Comparison of ENCODE assay signal across 14 mouse cellular contexts in the genomic region with DNA sequence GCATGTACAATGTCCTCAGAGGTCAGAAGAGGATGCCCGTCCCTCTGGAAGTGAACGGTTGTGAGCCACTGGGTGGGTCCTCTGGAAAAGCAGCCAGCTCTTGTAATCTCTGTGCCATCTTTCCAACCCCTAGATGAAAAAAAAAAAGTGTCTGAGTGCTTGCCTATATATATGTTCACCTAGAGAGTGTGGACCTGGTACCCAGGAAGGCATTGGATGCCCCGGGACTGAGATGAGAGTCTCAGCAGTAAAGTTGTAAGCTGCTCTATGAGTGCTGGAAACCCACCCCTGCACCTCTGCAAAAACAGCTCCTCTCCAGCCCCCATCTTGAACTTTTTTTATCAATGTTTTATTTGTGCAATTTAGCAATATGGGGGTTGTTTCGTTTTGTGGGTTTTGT. TPM values are rescaled to one million over a fixed set of nuclear protein-coding genes. Genes with fewer than 3 reads are reported as not detected.
DNase-seq lines count a peak whose midpoint lies in the region; ATAC-seq and TF ChIP-seq lines count a peak whose summit lies in the region.
"Had no signal": no experiment of that assay in that cellular context is flagged by ENCODE, and none has a peak within 500 bp of the region (broad histone marks: within the 10 kb centered on the region; RNA-seq: fewer than 3 reads in every experiment).

No protein-coding gene starts in this region.

- H3K36me3 ChIP-seq in heart, postnatal 0 days (replicated peaks; ENCODE audit: control insufficient read depth, insufficient read depth, low read length), result no peaks in the 10 kb centered on the region
- H3K36me3 ChIP-seq in heart, embryonic 10.5 days, result 0 out of 2 replicates have a peak, but pooled peaks cover 5% of the 10 kb centered on the region
- peaks cover 4% of the 10 kb centered on the region; the same call in 1 of the 2 replicates for H3K36me3 ChIP-seq in liver, embryonic 11.5 days (ENCODE audit: control insufficient read depth, insufficient read depth, low read length)
- 0 out of 2 replicates have a peak, but pooled peaks cover 3% of the 10 kb centered on the region for H3K36me3 ChIP-seq in liver, postnatal 0 days (replicated peaks; ENCODE audit: insufficient read depth, low read length)
- H3K36me3 ChIP-seq in E14TG2a.4 (ENCODE audit: insufficient read depth, low read length), result peaks cover 26% of the 10 kb centered on the region
- H3K36me3 ChIP-seq in liver, embryonic 13.5 days, result peaks cover 13% of the 10 kb centered on the region; the same call in 1 of the 2 replicates
- no peaks in the 10 kb centered on the region for H3K36me3 ChIP-seq in forebrain, embryonic 13.5 days (ENCODE audit: poor library complexity, severe bottlenecking)
- H3K36me3 ChIP-seq: embryonic facial prominence, embryonic 12.5 days; forebrain, embryonic 15.5 days; neural tube, embryonic 15.5 days; stomach, embryonic 15.5 days had no signal

- no peak for TF ChIP-seq EP300 in heart, postnatal 0 days (IDR thresholded peaks at IDR 0.05; ENCODE audit: low read depth)
- no peak for TF ChIP-seq EP300 in liver, postnatal 0 days (IDR thresholded peaks at IDR 0.05; ENCODE audit: low read depth)

- no peaks in the 10 kb centered on the region for H3K9me3 ChIP-seq in heart, postnatal 0 days (replicated peaks; ENCODE audit: control insufficient read depth, low read length)
- no peaks in the 10 kb centered on the region for H3K9me3 ChIP-seq in heart, embryonic 10.5 days
- no peaks in the 10 kb centered on the region for H3K9me3 ChIP-seq in liver, embryonic 11.5 days (ENCODE audit: control insufficient read depth, low read length)
- H3K9me3 ChIP-seq in liver, postnatal 0 days (ENCODE audit: low read length), result no peaks in the 10 kb centered on the region
- no peaks in the 10 kb centered on the region for H3K9me3 ChIP-seq in E14TG2a.4 (ENCODE audit: low read length)
- H3K9me3 ChIP-seq in liver, embryonic 13.5 days (replicated peaks), result no peaks in the 10 kb centered on the region
- no peaks in the 10 kb centered on the region for H3K9me3 ChIP-seq in forebrain, embryonic 13.5 days (replicated peaks)
- H3K9me3 ChIP-seq: embryonic facial prominence, embryonic 12.5 days; forebrain, embryonic 15.5 days; heart, embryonic 12.5 days; hindbrain, embryonic 12.5 days; limb, embryonic 15.5 days; neural tube, embryonic 15.5 days; stomach, embryonic 15.5 days had no signal

- no peak for DNase-seq in heart, postnatal 0 days (ENCODE audit: low spot score)
- no peak for DNase-seq in heart, embryonic 10.5 days (ENCODE audit: low spot score)
- DNase-seq in liver, embryonic 11.5 days (ENCODE audit: low spot score), result no peak
- DNase-seq in liver, postnatal 0 days, result no peak
- no peak for DNase-seq in liver, embryonic 13.5 days

- no peak for TF ChIP-seq CTCF in heart, postnatal 0 days (IDR thresholded peaks at IDR 0.05; ENCODE audit: low read depth)
- TF ChIP-seq CTCF in liver, postnatal 0 days (IDR thresholded peaks at IDR 0.05; ENCODE audit: low read depth), result no peak
- TF ChIP-seq CTCF in E14TG2a.4 (conservative IDR thresholded peaks at IDR 0.05; ENCODE audit: low read length), result no peak

- H3K4me2 ChIP-seq in heart, postnatal 0 days (ENCODE audit: low read depth, low read length), result no peak overlapping the region
- peak overlapping the region; percentile 78; the same call in 1 of the 2 replicates for H3K4me2 ChIP-seq in liver, embryonic 11.5 days
- H3K4me2 ChIP-seq in liver, postnatal 0 days (ENCODE audit: low read depth, low read length), result no peak overlapping the region
- peak overlapping the region; percentile 83 for H3K4me2 ChIP-seq in liver, embryonic 13.5 days
- no peak overlapping the region for H3K4me2 ChIP-seq in forebrain, embryonic 13.5 days

- no peak overlapping the region for H3K4me3 ChIP-seq in heart, postnatal 0 days (ENCODE audit: low read depth, low read length)
- no peak overlapping the region for H3K4me3 ChIP-seq in heart, embryonic 10.5 days
- H3K4me3 ChIP-seq in liver, embryonic 11.5 days (ENCODE audit: low read depth, low read length), result no peak overlapping the region
- H3K4me3 ChIP-seq in liver, postnatal 0 days (ENCODE audit: low read depth, low read length), result no peak overlapping the region
- H3K4me3 ChIP-seq in E14TG2a.4 (replicated peaks; ENCODE audit: low read length), result peak overlapping the region; percentile 97; the same call in 1 of the 2 replicates
- 0 out of 2 replicates have a peak overlapping the region, but pooled peaks have one; percentile 99 for H3K4me3 ChIP-seq in liver, embryonic 13.5 days (replicated peaks)
- H3K4me3 ChIP-seq in forebrain, embryonic 13.5 days, result no peak overlapping the region

- H3K9ac ChIP-seq in heart, postnatal 0 days (replicated peaks; ENCODE audit: low read depth, low read length), result no peak overlapping the region
- H3K9ac ChIP-seq in liver, embryonic 11.5 days (ENCODE audit: low read depth, low read length), result no peak overlapping the region
- no peak overlapping the region for H3K9ac ChIP-seq in liver, postnatal 0 days (replicated peaks)
- H3K9ac ChIP-seq in liver, embryonic 13.5 days, result no peak overlapping the region
- H3K9ac ChIP-seq in forebrain, embryonic 13.5 days, result no peak overlapping the region
- H3K9ac ChIP-seq: forebrain, embryonic 15.5 days; heart, embryonic 12.5 days; hindbrain, embryonic 12.5 days; limb, embryonic 15.5 days; neural tube, embryonic 15.5 days; stomach, embryonic 15.5 days had no signal

- ATAC-seq in heart, postnatal 0 days (ENCODE audit: insufficient read depth, low read depth), result no peak
- no peak for ATAC-seq in liver, embryonic 11.5 days (replicated peaks; ENCODE audit: low FRiP score)
- no peak for ATAC-seq in liver, postnatal 0 days
- no peak for ATAC-seq in liver, embryonic 13.5 days (ENCODE audit: low read depth)
- no peak for ATAC-seq in forebrain, embryonic 13.5 days

- peaks cover 45% of the 10 kb centered on the region for H3K4me1 ChIP-seq in heart, postnatal 0 days (ENCODE audit: control insufficient read depth, insufficient read depth)
- peaks cover 42% of the 10 kb centered on the region for H3K4me1 ChIP-seq in heart, embryonic 10.5 days
- peaks cover 20% of the 10 kb centered on the region for H3K4me1 ChIP-seq in liver, embryonic 11.5 days (replicated peaks; ENCODE audit: control insufficient read depth, insufficient read depth, low read length)
- peaks cover 23% of the 10 kb centered on the region for H3K4me1 ChIP-seq in liver, postnatal 0 days (ENCODE audit: insufficient read depth)
- H3K4me1 ChIP-seq in E14TG2a.4 (replicated peaks; ENCODE audit: low read depth, low read length), result peaks cover 54% of the 10 kb centered on the region
- peaks cover 47% of the 10 kb centered on the region for H3K4me1 ChIP-seq in liver, embryonic 13.5 days (replicated peaks)
- H3K4me1 ChIP-seq in forebrain, embryonic 13.5 days, result peaks cover 22% of the 10 kb centered on the region

- 83% methylated on average over 4 of the region's 4 CpGs for WGBS in heart, postnatal 0 days
- WGBS in heart, embryonic 10.5 days, result 89% methylated on average over 4 of the region's 4 CpGs
- 84% methylated on average over 4 of the region's 4 CpGs for WGBS in liver, embryonic 11.5 days
- WGBS in liver, postnatal 0 days (ENCODE audit: insufficient replicate concordance), result 74% methylated on average over 4 of the region's 4 CpGs
- WGBS in liver, embryonic 13.5 days (ENCODE audit: insufficient replicate concordance), result 72% methylated on average over 4 of the region's 4 CpGs
- WGBS in forebrain, embryonic 13.5 days, result 86% methylated on average over 4 of the region's 4 CpGs

- H3K27me3 ChIP-seq in heart, postnatal 0 days (ENCODE audit: control insufficient read depth, insufficient read depth, low read length), result no peaks in the 10 kb centered on the region
- H3K27me3 ChIP-seq in heart, embryonic 10.5 days (ENCODE audit: insufficient read depth, poor library complexity, severe bottlenecking), result no peaks in the 10 kb centered on the region
- H3K27me3 ChIP-seq in liver, embryonic 11.5 days (replicated peaks; ENCODE audit: control insufficient read depth, insufficient read depth, low read length), result no peaks in the 10 kb centered on the region
- H3K27me3 ChIP-seq in liver, postnatal 0 days (ENCODE audit: insufficient read depth, low read length), result no peaks in the 10 kb centered on the region
- no peaks in the 10 kb centered on the region for H3K27me3 ChIP-seq in E14TG2a.4 (ENCODE audit: insufficient read depth, low read length)
- no peaks in the 10 kb centered on the region for H3K27me3 ChIP-seq in liver, embryonic 13.5 days
- no peaks in the 10 kb centered on the region for H3K27me3 ChIP-seq in forebrain, embryonic 13.5 days
- H3K27me3 ChIP-seq: embryonic facial prominence, embryonic 12.5 days; forebrain, embryonic 15.5 days; heart, embryonic 12.5 days; hindbrain, embryonic 12.5 days; limb, embryonic 15.5 days; neural tube, embryonic 15.5 days; stomach, embryonic 15.5 days had no signal

- H3K27ac ChIP-seq in heart, postnatal 0 days (ENCODE audit: low read depth), result peak overlapping the region; percentile 99; the same call in 1 of the 2 replicates
- H3K27ac ChIP-seq in heart, embryonic 10.5 days, result no peak overlapping the region
- H3K27ac ChIP-seq in liver, embryonic 11.5 days (ENCODE audit: low read depth, low read length), result no peak overlapping the region
- no peak overlapping the region for H3K27ac ChIP-seq in liver, postnatal 0 days (ENCODE audit: low read depth)
- no peak overlapping the region for H3K27ac ChIP-seq in liver, embryonic 13.5 days
- no peak overlapping the region for H3K27ac ChIP-seq in forebrain, embryonic 13.5 days

RNA-seq across cellular contexts. Expression of gene Cnot1, which starts 1.4 kb away (rescaled TPM):
- 203 and 290 TPM in 2 replicates for total RNA-seq in heart, postnatal 0 days (2014; rRNA removed; ENCODE audit: low replicate concordance)
- polyA plus RNA-seq in heart, postnatal 0 days (2015; fragmentation: Nextera tagmentation; extraction: Ambion mirVana), result 21.0 and 22.7 TPM in 2 replicates
- 81.1 and 87.1 TPM in 2 replicates for polyA plus RNA-seq in heart, embryonic 10.5 days (2016; fragmentation: Nextera tagmentation; extraction: Ambion mirVana)
- polyA plus RNA-seq in liver, embryonic 11.5 days (2014; fragmentation: Nextera tagmentation; extraction: Ambion mirVana), result 94.4 and 102 TPM in 2 replicates
- polyA plus RNA-seq in liver, postnatal 0 days (2015; fragmentation: Nextera tagmentation; extraction: Ambion mirVana), result 11.6 and 16.0 TPM in 2 replicates
- polyA plus RNA-seq in liver, embryonic 13.5 days (2015; fragmentation: Nextera tagmentation; extraction: Ambion mirVana), result 24.5 and 30.6 TPM in 2 replicates
- polyA plus RNA-seq in forebrain, embryonic 13.5 days (2015; fragmentation: Nextera tagmentation; extraction: Ambion mirVana), result 50.3 and 60.8 TPM in 2 replicates

RNA-seq across cellular contexts. Expression of gene Sap18b, which starts 16.5 kb away (rescaled TPM):
- 65.4 and 65.9 TPM in 2 replicates for total RNA-seq in heart, postnatal 0 days (2014; rRNA removed; ENCODE audit: low replicate concordance)
- polyA plus RNA-seq in heart, postnatal 0 days (2015; fragmentation: Nextera tagmentation; extraction: Ambion mirVana), result 283 and 292 TPM in 2 replicates
- polyA plus RNA-seq in heart, embryonic 10.5 days (2016; fragmentation: Nextera tagmentation; extraction: Ambion mirVana), result 321 and 398 TPM in 2 replicates
- polyA plus RNA-seq in liver, embryonic 11.5 days (2014; fragmentation: Nextera tagmentation; extraction: Ambion mirVana), result 458 and 484 TPM in 2 replicates
- 281 and 290 TPM in 2 replicates for polyA plus RNA-seq in liver, postnatal 0 days (2015; fragmentation: Nextera tagmentation; extraction: Ambion mirVana)
- 295 and 356 TPM in 2 replicates for polyA plus RNA-seq in liver, embryonic 13.5 days (2015; fragmentation: Nextera tagmentation; extraction: Ambion mirVana)
- 282 and 343 TPM in 2 replicates for polyA plus RNA-seq in forebrain, embryonic 13.5 days (2015; fragmentation: Nextera tagmentation; extraction: Ambion mirVana)

RNA-seq across cellular contexts. Expression of gene Slc38a7, which starts 44.7 kb away (rescaled TPM):
- total RNA-seq in heart, postnatal 0 days (2014; rRNA removed; ENCODE audit: low replicate concordance), result 8.7 and 12.5 TPM in 2 replicates
- polyA plus RNA-seq in heart, postnatal 0 days (2015; fragmentation: Nextera tagmentation; extraction: Ambion mirVana), result 7.2 and 7.8 TPM in 2 replicates
- polyA plus RNA-seq in heart, embryonic 10.5 days (2016; fragmentation: Nextera tagmentation; extraction: Ambion mirVana), result 13.5 and 14.3 TPM in 2 replicates
- 13.8 and 14.8 TPM in 2 replicates for polyA plus RNA-seq in liver, embryonic 11.5 days (2014; fragmentation: Nextera tagmentation; extraction: Ambion mirVana)
- polyA plus RNA-seq in liver, postnatal 0 days (2015; fragmentation: Nextera tagmentation; extraction: Ambion mirVana), result 7.0 and 9.4 TPM in 2 replicates
- polyA plus RNA-seq in liver, embryonic 13.5 days (2015; fragmentation: Nextera tagmentation; extraction: Ambion mirVana), result 7.1 and 9.1 TPM in 2 replicates
- polyA plus RNA-seq in forebrain, embryonic 13.5 days (2015; fragmentation: Nextera tagmentation; extraction: Ambion mirVana), result 19.8 and 21.9 TPM in 2 replicates

Comparison
In these comparisons a context has a peak if more than half of its experiments do, and no peak if none do; other contexts are left out.
1. H3K4me2 ChIP-seq: peak in liver, embryonic 11.5 days (single experiment) and liver, embryonic 13.5 days (single experiment); none in heart, postnatal 0 days (single experiment), liver, postnatal 0 days (single experiment) and forebrain, embryonic 13.5 days (single experiment).
2. H3K4me3 ChIP-seq: peak in E14TG2a.4 (single experiment) and liver, embryonic 13.5 days (single experiment); none in heart, postnatal 0 days (single experiment), heart, embryonic 10.5 days (single experiment), liver, embryonic 11.5 days (single experiment), liver, postnatal 0 days (single experiment) and forebrain, embryonic 13.5 days (single experiment).